Mouse (Mus musculus) cortical plate, adult 2 months (tissue): ENCODE results near the gene Spock1. TPM values are rescaled to one million over a fixed set of nuclear protein-coding genes. Genes with fewer than 3 reads are reported as not detected.
A peak's percentile ranks its signal among the peaks of the same experiment; 100 is the strongest.

ENCODE experiments used
- H3K27ac ChIP-seq: fragments of 200-500 bp; 2 replicates; pipeline ENCODE4 v1.5.1; 2012; ENCODE audit warnings: low read length, control low read depth, inconsistent platforms; ENCODE audit not compliant: insufficient read depth
- H3K4me1 ChIP-seq: fragments of 200-500 bp; 2 replicates; pipeline ENCODE4 v1.6.1; 2011; ENCODE audit warnings: low read length; ENCODE audit not compliant: control insufficient read depth, insufficient read depth
- H3K4me3 ChIP-seq: fragments of 200-500 bp; 2 replicates; pipeline ENCODE4 v1.5.1; 2011; ENCODE audit warnings: mild to moderate bottlenecking, low read length, control low read depth; ENCODE audit not compliant: insufficient read depth
- CTCF ChIP-seq: fragments of 200-500 bp; IDR thresholded peaks from 2 replicates; pipeline ENCODE4 v1.5.1; 2011; ENCODE audit warnings: mild to moderate bottlenecking, control low read depth, low read length; ENCODE audit not compliant: insufficient read depth; ENCODE audit errors: extremely low read depth
- POLR2A ChIP-seq: fragments of 200-500 bp; IDR thresholded peaks from 2 replicates; pipeline ENCODE4 v1.6.1; 2011; ENCODE audit warnings: mild to moderate bottlenecking, low read length, control low read depth; ENCODE audit not compliant: insufficient read depth; ENCODE audit errors: extremely low read depth
- polyA plus RNA-seq: library from polyadenylated mRNA; depleted of rRNA; stranded (reverse); fragments of >200 nt; gene quantifications from 2 replicates; pipeline ENCODE4 v1.2.3, GENCODE M21; 2012

Gene Spock1
- polyA plus RNA-seq, 1 experiment, result 125 TPM

GRCm38 (mm10) chr13:57848931-57849330 is 59.2 kb downstream of the Spock1 start:
- H3K4me3 ChIP-seq, result no peak overlapping the region
- H3K4me1 ChIP-seq, result peaks cover 6% of the 10 kb centered on the region
- H3K27ac ChIP-seq, result no peak overlapping the region
- TF ChIP-seq CTCF (no peak), POLR2A (no peak)

GRCm38 (mm10) chr13:57847101-57847500 is 61.0 kb downstream of the Spock1 start:
- no peak for TF ChIP-seq POLR2A
- TF ChIP-seq CTCF, result no peak
- H3K27ac ChIP-seq, result no peak overlapping the region
- H3K4me1 ChIP-seq, result peaks cover 6% of the 10 kb centered on the region; the same call in 1 of the 2 replicates
- H3K4me3 ChIP-seq, result no peak overlapping the region

GRCm38 (mm10) chr13:57846468-57846867 is 61.7 kb downstream of the Spock1 start:
- Histone ChIP-seq H3K4me1 (peaks cover 6% of the 10 kb centered on the region; the same call in 1 of the 2 replicates), H3K27ac (0 out of 2 replicates have a peak overlapping the region, but pooled peaks have one; percentile 29), H3K4me3 (no peak overlapping the region)
- TF ChIP-seq POLR2A (no peak), CTCF (no peak)

GRCm38 (mm10) chr13:57841141-57841848 is 66.8 kb downstream of the Spock1 start:
- Histone ChIP-seq H3K4me1 (peaks cover 7% of the 10 kb centered on the region), H3K27ac (no peak overlapping the region), H3K4me3 (no peak overlapping the region)
- no peak for TF ChIP-seq POLR2A
- no peak for TF ChIP-seq CTCF

GRCm38 (mm10) chr13:57837691-57838437 is 70.3 kb downstream of the Spock1 start:
- peak overlapping the region; percentile 57; the same call in 1 of the 2 replicates for H3K27ac ChIP-seq
- H3K4me1 ChIP-seq, result peaks cover 6% of the 10 kb centered on the region
- TF ChIP-seq CTCF (no peak), POLR2A (no peak)
- H3K4me3 ChIP-seq, result no peak overlapping the region

- TF ChIP-seq POLR2A, result no peak
- no peak for TF ChIP-seq CTCF
- H3K27ac ChIP-seq, result no peak overlapping the region; the same call in 1 of the 2 replicates
- peaks cover 7% of the 10 kb centered on the region for H3K4me1 ChIP-seq
- H3K4me3 ChIP-seq, result no peak overlapping the region
Measured at GRCm38 (mm10) chr13:57831374-57832163, 76.6 kb downstream of the Spock1 start.

- TF ChIP-seq CTCF (no peak), POLR2A (no peak)
- Histone ChIP-seq H3K27ac (no peak overlapping the region), H3K4me3 (no peak overlapping the region), H3K4me1 (peaks cover 7% of the 10 kb centered on the region)
Measured at GRCm38 (mm10) chr13:57830896-57831295, 77.2 kb downstream of the Spock1 start.

- H3K27ac ChIP-seq, result no peak overlapping the region
- peaks cover 8% of the 10 kb centered on the region for H3K4me1 ChIP-seq
- no peak overlapping the region for H3K4me3 ChIP-seq
- no peak for TF ChIP-seq POLR2A
- no peak for TF ChIP-seq CTCF
Measured at GRCm38 (mm10) chr13:57830091-57830490, 78.0 kb downstream of the Spock1 start.

- H3K4me3 ChIP-seq, result no peak overlapping the region
- H3K4me1 ChIP-seq, result no peaks in the 10 kb centered on the region; the same call in 1 of the 2 replicates
- H3K27ac ChIP-seq, result no peak overlapping the region
- TF ChIP-seq CTCF (no peak), POLR2A (no peak)
Measured at GRCm38 (mm10) chr13:57816276-57816675, 91.9 kb downstream of the Spock1 start.

GRCm38 (mm10) chr13:57812643-57813042 is 95.5 kb downstream of the Spock1 start:
- Histone ChIP-seq H3K27ac (no peak overlapping the region), H3K4me3 (no peak overlapping the region), H3K4me1 (no peaks in the 10 kb centered on the region; the same call in 1 of the 2 replicates)
- TF ChIP-seq CTCF, result no peak
- no peak for TF ChIP-seq POLR2A
